Mouse (Mus musculus) cerebellum, adult 8-10 months (tissue): Measurements from ENCODE around the gene Dusp14.

Experiments used
- DNase-seq: peaks from one replicate; pipeline ENCODE4 v3.0.0; 2022

Gene Dusp14

GRCm38 (mm10) chr11:84066927-84067645 lies 2.0 kb downstream of the Dusp14 start:
- DNase-seq, result peak; percentile 81

- peak; percentile 53 for DNase-seq
Measured at GRCm38 (mm10) chr11:84066071-84066481, 3.0 kb downstream of the Dusp14 start.

GRCm38 (mm10) chr11:84063631-84064209 lies 5.3 kb downstream of the Dusp14 start:
- no peak for DNase-seq

DNA sequence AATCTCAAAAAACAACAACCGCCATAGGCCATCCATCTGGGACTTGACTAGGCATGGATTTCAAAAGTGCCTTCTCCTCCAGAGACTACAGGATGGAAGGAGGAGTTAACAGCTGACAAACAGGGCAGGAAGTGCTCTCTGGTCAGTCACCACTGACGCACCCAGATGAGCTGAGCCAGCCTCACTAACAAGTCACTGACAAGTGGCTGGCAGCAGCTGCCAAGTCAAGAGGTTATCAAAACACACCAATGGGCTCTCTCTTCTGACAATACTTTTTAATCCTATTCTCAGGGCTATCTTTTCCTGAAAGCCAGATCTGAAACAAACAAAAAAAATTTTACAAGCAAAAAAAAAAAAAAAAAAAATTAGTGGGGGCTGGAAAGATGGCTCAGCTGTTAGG lies 6.3 kb downstream of the Dusp14 start:
- no peak for DNase-seq

DNA sequence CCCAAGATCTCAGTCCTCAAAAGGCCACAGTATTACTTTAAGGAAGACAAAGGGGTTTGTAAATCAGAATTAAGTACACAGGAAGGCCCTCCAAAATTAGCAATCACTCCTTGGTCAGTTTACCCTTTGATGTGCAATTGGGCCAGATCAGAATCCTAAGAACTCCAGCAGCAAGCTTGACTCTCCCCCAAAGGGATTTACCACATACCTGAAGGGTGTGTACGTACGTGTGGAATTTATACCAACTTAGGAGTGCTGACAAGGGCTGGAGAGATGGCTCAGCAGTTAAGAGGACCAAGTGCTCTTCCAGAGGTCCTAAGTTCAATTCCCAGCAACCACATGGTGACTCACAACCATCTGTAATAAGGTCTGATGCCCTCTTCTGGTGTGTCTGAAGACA lies 7.2 kb downstream of the Dusp14 start:
- DNase-seq, result no peak

GRCm38 (mm10) chr11:84060635-84061034 lies 8.4 kb downstream of the Dusp14 start:
- no peak for DNase-seq

DNA sequence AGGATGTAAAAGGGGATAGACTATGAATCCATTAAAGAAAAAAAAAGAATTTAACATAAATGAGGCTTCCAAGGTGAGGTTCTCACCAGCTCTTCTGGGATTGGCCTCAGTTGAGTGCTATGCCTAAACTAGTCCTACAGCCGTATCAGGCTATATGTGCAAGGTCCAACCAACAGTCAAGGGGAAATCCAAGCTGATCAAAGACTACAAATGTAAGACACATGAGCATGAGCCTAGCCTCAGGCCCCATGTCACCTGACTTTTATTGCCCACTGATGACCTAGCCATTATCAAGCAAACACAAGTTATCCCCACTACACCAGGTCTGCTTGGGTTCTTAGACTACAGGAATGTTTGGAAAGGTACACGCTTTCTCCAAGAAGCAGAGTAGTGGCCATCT lies 9.3 kb downstream of the Dusp14 start:
- no peak for DNase-seq

DNA sequence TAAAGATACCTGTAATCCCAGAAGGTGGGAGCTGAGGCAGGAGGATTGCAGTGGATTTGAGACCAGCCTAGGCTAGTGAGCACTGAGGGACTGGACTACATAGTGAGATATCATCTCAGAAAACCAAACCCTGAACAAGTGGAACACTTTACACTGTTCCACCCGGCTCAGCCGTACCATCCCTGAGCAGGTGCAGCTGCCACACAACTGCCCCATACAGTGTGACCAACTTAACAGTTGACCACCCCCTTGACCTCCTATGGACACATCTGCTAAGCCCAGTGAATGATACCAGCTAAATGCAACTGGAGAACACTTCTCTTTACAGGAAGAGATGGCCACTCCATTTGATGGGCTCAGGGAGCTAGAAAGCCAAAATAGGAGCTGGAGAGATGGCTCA lies 11.6 kb downstream of the Dusp14 start:
- no peak for DNase-seq

- DNase-seq, result peak; percentile 92
Measured at GRCm38 (mm10) chr11:84053524-84054163, 15.4 kb downstream of the Dusp14 start.

- DNase-seq, result no peak
Measured at GRCm38 (mm10) chr11:84053055-84053454, 16.0 kb downstream of the Dusp14 start.

GRCm38 (mm10) chr11:84048411-84048810 lies 20.6 kb downstream of the Dusp14 start:
- DNase-seq, result no peak

DNA sequence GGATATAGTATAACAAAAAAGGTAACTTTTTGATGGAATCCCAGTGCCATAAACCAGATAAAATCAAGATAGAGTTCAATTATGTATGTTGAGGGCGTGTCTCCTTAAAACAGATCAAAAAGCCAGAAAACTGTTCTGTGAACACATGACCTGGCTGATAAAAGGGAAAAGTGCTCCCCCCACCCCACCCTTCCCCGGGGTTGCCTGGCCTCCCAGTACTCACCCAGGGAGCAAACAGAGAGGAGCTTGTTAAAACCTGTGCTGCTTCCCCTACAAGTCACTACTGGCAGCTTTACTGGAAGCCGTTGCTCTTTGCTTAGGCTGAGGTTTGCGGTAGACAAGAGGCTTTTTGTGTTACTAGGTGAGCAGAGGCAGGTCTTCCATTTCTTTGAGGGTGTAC lies 21.8 kb downstream of the Dusp14 start:
- no peak for DNase-seq

GRCm38 (mm10) chr11:84044988-84045387 lies 24.1 kb downstream of the Dusp14 start:
- no peak for DNase-seq

GRCm38 (mm10) chr11:84042808-84043762 lies 26.0 kb downstream of the Dusp14 start:
- no peak for DNase-seq

DNA sequence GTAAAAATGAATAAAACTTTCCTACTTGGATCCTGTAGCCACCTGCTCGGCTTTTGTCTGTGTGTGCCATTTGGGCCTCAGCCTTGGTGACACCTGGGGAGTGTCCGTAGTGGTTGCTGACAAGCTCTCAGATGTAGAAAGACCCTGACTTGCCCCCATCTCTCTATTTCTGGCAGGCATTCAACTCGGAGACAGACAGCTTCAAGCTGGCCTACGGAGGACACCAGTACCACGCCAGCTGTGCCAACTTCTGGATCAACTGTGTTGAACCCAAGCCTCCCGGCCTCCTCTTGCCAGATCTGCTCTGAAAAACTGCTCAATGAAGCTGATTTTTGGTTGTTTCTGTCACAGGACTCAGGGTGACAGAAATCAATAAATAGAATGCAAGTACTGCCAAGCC lies 28.4 kb downstream of the Dusp14 start:
- no peak for DNase-seq

- no peak for DNase-seq
Measured at GRCm38 (mm10) chr11:84033671-84034070, 35.4 kb downstream of the Dusp14 start.

DNA sequence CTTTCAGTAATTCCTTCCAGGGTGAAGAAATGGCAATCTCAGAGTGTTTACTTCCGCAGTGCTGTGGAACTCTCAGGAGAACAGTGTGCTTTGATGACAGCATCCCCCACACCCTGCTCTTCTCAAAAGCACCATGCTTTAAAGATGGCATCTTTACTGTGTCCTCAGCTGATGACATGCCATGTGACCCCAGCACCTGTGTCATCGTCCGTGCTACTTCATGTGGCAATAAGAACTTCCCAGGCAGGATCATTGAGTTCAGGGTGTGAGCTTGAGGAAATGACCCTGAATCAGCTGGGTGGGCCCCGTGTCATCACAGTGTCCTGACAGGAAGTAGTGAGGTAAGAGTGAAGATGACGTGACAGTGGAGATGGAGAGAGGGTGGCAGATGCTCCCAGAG lies 36.5 kb downstream of the Dusp14 start:
- no peak for DNase-seq

DNA sequence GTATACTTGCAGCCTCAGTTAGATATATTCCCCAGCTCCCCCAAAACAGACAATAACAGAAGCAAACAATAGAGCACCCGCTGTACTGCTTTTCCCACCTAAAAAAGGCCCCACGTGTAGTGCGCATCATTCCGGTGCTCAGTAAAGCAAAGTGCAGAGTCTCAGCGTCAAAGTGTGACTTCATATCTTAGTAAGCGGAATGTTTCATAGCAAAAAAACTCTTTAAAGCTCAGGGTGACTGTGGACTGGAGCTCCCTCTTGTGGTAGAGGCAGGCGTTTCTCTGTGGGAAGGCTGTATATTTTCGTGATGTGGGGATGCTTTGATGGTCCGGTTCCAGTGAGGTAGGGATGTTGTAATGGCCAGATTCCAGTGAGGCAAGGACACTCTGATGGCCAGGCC lies 37.1 kb downstream of the Dusp14 start:
- no peak for DNase-seq

DNA sequence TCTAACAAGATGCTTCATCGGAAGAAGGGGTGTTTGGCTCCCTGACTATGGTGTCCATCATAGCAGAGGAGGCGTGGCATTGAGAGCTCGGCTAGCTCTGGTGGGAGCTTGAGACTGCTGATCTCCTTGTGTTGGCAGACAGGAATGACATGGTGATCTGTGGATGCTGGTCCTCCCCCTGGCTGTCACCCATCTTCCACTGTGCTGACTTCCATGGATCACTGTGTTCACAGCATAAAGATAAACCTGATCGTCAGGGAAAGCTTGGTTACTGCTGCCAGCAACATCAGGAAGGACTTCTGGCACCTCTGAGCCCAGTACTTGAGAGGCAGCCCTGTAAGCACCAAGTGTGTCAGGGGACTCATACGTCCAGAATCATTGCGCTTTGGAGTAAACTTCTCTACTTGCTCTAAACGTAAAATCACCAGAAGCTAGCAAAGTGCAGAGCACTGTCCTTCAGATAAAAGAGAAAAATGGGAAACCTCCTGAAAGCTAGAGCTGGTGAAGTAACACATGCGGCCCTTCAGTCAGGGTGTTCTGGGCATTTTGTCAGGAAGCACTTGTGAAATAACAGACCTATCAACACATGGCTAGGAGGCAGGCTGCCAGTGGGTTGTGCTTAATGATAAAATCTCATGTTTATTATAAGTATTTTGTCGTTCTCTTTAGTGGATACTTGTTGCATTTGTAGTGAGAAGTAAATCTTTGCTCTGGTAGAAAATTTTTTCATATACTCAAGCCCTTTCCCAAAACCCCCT lies 40.6 kb downstream of the Dusp14 start:
- DNase-seq, result no peak

- DNase-seq, result no peak
Measured at GRCm38 (mm10) chr11:84027231-84027630, 41.8 kb downstream of the Dusp14 start.

DNA sequence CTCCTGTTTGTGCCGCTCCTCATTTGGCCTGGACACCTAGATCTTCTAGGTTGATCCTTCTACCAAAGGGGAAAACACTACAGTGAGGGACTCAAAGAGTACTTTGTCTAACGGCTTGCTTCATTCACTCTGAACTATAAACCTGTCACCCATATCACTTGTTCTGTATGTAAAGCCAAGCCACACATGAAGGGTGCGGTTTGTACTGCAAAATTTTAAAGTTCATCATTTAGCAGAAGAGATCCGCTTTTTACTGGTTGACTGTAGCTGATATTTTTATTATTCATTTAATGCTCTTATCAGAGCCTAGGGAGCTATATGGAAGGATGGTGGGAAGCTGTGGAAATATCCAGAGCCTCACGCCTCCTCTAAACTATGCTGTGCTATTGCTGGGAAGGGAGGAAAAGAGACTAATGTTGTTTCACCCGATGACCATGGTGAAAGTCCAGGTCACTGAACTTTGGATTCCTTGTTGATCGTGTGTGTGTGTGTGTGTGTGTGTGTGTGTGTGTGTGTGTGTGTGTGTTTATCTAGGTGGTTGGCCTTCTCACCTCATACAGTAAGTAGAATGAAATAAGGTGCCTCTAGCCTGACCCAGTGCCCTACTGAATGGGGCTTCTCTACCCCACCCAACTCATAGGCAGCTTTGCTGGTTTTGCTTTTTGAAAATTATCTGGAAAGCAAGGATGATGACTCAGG lies 52.1 kb downstream of the Dusp14 start:
- DNase-seq, result no peak
